Comparison of ENCODE assay signal across 12 mouse cellular contexts in genomic region chr8:90499315-90499714, GRCm38 (mm10).
"Had no signal": no experiment of that assay in that cellular context is flagged by ENCODE, and none has a peak within 500 bp of the region (broad histone marks: within the 10 kb centered on the region; RNA-seq: fewer than 3 reads in every experiment).

No protein-coding gene starts in this region.

- H3K4me3 ChIP-seq: limb, embryonic 12.5 days; liver, embryonic 13.5 days; neural tube, embryonic 15.5 days had no signal

- ATAC-seq: intestine, postnatal 0 days had no signal

- H3K9me3 ChIP-seq: limb, embryonic 12.5 days; liver, embryonic 13.5 days; neural tube, embryonic 15.5 days had no signal

- H3K9ac ChIP-seq: limb, embryonic 12.5 days; liver, embryonic 13.5 days; neural tube, embryonic 15.5 days had no signal

- H3K27me3 ChIP-seq: limb, embryonic 12.5 days; liver, embryonic 13.5 days; neural tube, embryonic 15.5 days had no signal

- H3K4me2 ChIP-seq: limb, embryonic 12.5 days; liver, embryonic 13.5 days; neural tube, embryonic 15.5 days had no signal

- H3K36me3 ChIP-seq: limb, embryonic 12.5 days; liver, embryonic 13.5 days; neural tube, embryonic 15.5 days had no signal

- H3K27ac ChIP-seq: limb, embryonic 12.5 days; liver, embryonic 13.5 days; neural tube, embryonic 15.5 days had no signal

- H3K4me1 ChIP-seq: liver, embryonic 13.5 days had no signal

- DNase-seq: kidney, adult 8-10 months; kidney, postnatal 25 days; liver; liver, embryonic 13.5 days; lung, adult 18-20 months; right cerebral cortex, postnatal 4 days; spleen, adult 18-20 months; thymus, adult 18-20 months; thymus, postnatal 14 days had no signal
